Mouse (Mus musculus) intestine, postnatal 0 days (tissue): ENCODE results near the gene Prune2. TPM values are rescaled to one million over a fixed set of nuclear protein-coding genes. Genes with fewer than 3 reads are reported as not detected.

Experiments used
- ATAC-seq: fragments of 200-750 bp; cut with Nextera tagmentation; 2 replicates; pipeline ENCODE4 v1.8.0; 2017; ENCODE audit warnings: mild to moderate bottlenecking, moderate TSS enrichment, moderate library complexity
- H3K27ac ChIP-seq: fragments of 300-500 bp; sonication (generic); 2 replicates; pipeline ENCODE4 v1.5.1; 2014; ENCODE audit warnings: mild to moderate bottlenecking, low read depth, low read length, moderate library complexity
- H3K27me3 ChIP-seq: fragments of 300-500 bp; sonication (generic); replicated peaks from 2 replicates; pipeline ENCODE4 v1.6.1; 2014; ENCODE audit warnings: low read length, mixed read lengths; ENCODE audit not compliant: control insufficient read depth, insufficient read depth
- H3K36me3 ChIP-seq: fragments of 300-500 bp; sonication (generic); 2 replicates; pipeline ENCODE4 v1.6.1; 2014; ENCODE audit warnings: mild to moderate bottlenecking, moderate library complexity; ENCODE audit not compliant: control insufficient read depth, insufficient read depth
- H3K4me1 ChIP-seq: fragments of 300-500 bp; sonication (generic); replicated peaks from 2 replicates; pipeline ENCODE4 v1.6.1; 2014; ENCODE audit warnings: antibody characterized with exemption, low read length, mixed read lengths; ENCODE audit not compliant: control insufficient read depth, insufficient read depth
- H3K4me2 ChIP-seq: fragments of 300-500 bp; sonication (generic); replicated peaks from 2 replicates; pipeline ENCODE4 v1.6.1; 2014; ENCODE audit warnings: low read depth, mild to moderate bottlenecking, moderate library complexity
- H3K4me3 ChIP-seq: fragments of 300-500 bp; sonication (generic); 2 replicates; pipeline ENCODE4 v1.5.1; 2014; ENCODE audit warnings: low read depth, low read length
- H3K9ac ChIP-seq: fragments of 300-500 bp; sonication (generic); 2 replicates; pipeline ENCODE4 v1.6.1; 2014; ENCODE audit warnings: mild to moderate bottlenecking, low read depth, low read length
- H3K9me3 ChIP-seq: fragments of 300-500 bp; sonication (generic); 2 replicates; pipeline ENCODE4 v1.6.1; 2016; ENCODE audit warnings: mixed run types; ENCODE audit not compliant: control insufficient read depth
- CTCF ChIP-seq: sonication (generic); IDR thresholded peaks from 2 replicates; pipeline ENCODE4 v1.5.1; 2016; ENCODE audit warnings: low read depth, mild to moderate bottlenecking, control low read depth, antibody characterized with exemption, moderate library complexity
- WGBS: fragments of 180-500 bp; shearing (Covaris S2); extraction: QIAGEN DNeasy Blood & Tissue Kit; methylation state at CpG from one replicate; pipeline ENCODE4 v1.1.7; 2014; 5-methylcytosine and 5-hydroxymethylcytosine counted together
- polyA plus RNA-seq: library from polyadenylated mRNA; unstranded; fragments of >200 nt; fragmentation: Nextera tagmentation; extraction: Ambion mirVana; gene quantifications from 2 replicates; pipeline ENCODE4 v1.2.1, GENCODE M21; 2015

The Prune2 gene
- polyA plus RNA-seq, 1 experiment from 2014 or later: 1.1 TPM

DNA sequence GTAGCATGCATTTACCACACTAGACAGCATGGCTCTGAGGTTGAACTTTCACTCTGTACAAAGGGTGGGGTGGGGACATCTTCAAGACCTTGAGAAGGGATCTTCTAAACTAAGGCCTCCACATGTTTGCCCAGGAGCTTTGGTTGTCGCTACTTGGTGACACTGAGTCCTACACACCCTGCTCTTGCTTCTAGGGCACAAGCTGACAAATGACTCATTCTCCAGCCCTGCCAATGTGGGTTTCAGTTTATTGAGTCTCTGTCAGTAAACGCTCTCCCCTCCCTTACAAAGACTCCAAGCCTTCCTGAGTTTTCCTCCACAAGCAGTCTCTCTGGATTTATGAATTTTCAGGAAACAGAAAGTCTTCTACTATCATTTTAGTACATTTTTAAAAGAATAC, 307.3 kb downstream of the Prune2 start:
- TF ChIP-seq CTCF: no peak
- no peak overlapping the region for H3K4me3 ChIP-seq
- no peak overlapping the region for H3K4me2 ChIP-seq
- H3K36me3 ChIP-seq: no peaks in the 10 kb centered on the region
- no peak for ATAC-seq
- whole genome bisulfite sequencing: 79% methylated on average over 2 of the region's 2 CpGs
- H3K9ac ChIP-seq: no peak overlapping the region
- no peaks in the 10 kb centered on the region for H3K27me3 ChIP-seq
- no peak overlapping the region for H3K27ac ChIP-seq
- H3K4me1 ChIP-seq: no peaks in the 10 kb centered on the region
- H3K9me3 ChIP-seq: no peaks in the 10 kb centered on the region

DNA sequence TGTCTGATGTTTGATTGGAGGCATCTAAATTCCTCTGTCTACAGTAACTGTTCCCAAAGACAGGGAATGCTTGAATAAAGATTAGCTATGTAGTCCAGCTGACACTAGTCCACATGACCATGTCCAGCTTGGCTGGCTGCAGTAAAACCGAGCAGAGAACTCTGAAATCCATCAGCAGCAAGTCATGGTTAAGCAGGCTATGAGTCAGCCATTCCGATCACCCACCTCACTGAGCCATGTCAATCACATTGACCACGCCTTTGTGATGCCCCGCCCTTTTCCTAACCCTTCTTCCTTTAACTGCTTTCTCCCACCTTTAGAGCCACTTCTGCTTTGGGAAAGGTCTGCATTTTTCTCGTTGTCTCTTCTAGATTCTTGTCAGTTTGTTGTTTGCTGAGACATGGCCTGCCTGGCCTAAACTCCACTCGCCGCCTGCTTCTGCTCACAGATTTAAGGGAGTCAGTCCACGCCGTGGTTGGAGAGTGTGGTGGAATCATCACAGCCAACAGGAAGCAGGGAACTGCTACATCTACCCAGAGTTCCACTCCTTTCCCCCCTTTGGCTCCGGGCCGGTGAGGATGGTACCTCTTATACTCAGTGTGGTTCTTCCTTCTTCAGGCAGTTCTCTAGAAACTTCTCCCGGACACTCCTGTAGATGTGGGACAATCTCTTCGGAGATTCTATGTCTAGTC, 307.9 kb downstream of the Prune2 start:
- H3K27ac ChIP-seq: no peak overlapping the region
- H3K4me2 ChIP-seq: no peak overlapping the region
- 84% methylated on average over 13 of the region's 13 CpGs for WGBS
- no peak for TF ChIP-seq CTCF
- no peaks in the 10 kb centered on the region for H3K9me3 ChIP-seq
- no peaks in the 10 kb centered on the region for H3K4me1 ChIP-seq
- no peak overlapping the region for H3K9ac ChIP-seq
- no peak overlapping the region for H3K4me3 ChIP-seq
- no peaks in the 10 kb centered on the region for H3K36me3 ChIP-seq
- ATAC-seq: no peak
- H3K27me3 ChIP-seq: no peaks in the 10 kb centered on the region

DNA sequence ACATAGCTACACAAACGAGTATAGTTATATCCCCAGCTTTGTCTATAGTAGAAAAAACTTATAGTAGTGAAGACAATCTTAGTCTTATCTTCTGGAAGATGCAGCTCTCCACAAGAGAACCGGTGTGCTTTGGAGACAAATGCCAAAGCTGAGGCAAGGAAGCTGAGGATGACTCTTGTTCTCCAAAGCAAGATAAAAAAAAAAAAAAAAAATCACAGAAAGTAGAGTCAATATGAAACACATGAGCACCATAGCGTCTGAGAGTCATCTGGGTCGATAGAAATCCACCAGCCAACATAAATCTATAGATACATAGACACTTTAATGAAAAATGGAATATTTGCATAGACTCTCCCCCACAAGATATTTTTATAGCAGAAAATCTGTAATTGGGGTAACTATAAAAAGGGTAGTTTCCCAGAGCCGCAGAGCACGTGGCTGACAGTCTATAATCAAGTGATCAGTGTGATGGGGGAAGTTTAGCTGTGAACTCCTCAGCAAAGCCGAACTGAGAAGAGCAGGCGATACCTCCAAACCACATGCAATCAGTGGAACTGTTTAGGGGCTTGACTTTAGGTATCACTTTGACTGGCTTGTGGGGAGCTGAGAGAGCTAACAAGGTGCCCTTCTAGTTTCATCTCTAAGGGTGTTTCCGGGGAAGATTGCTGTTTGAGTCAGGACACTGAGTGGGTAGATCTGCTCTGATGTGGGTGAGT, 308.7 kb downstream of the Prune2 start:
- TF ChIP-seq CTCF: no peak

DNA sequence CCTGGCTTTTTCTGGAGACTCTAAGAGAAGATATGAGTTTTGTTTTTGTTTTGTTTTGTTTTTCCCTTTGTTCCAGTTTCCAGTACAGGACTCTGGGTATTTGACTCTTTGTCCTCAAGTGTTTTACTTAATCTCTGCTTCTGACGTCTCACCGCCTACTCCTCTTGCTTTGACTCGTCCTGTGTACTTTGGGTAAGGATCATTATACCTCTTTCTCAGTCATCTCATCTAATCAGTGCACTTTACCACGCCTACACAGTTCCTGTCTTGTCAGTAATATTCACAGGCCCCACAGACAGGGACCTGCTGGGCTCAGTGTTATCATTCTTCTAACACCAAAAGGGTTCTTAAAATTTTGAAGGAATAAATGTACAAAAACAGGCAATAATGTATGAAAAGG, 312.8 kb downstream of the Prune2 start:
- ATAC-seq: no peak
- Histone ChIP-seq H3K4me3 (no peak overlapping the region), H3K9ac (no peak overlapping the region), H3K4me1 (no peaks in the 10 kb centered on the region), H3K9me3 (no peaks in the 10 kb centered on the region), H3K4me2 (no peak overlapping the region), H3K27me3 (no peaks in the 10 kb centered on the region), H3K36me3 (no peaks in the 10 kb centered on the region), H3K27ac (no peak overlapping the region)
- 69% methylated on average over 4 of the region's 4 CpGs for WGBS
- TF ChIP-seq CTCF: no peak

More for the DNA sequence above, 308.7 kb downstream of the Prune2 start:
- Histone ChIP-seq H3K4me3 (no peak overlapping the region), H3K27ac (no peak overlapping the region), H3K4me1 (no peaks in the 10 kb centered on the region), H3K9me3 (no peaks in the 10 kb centered on the region), H3K27me3 (no peaks in the 10 kb centered on the region), H3K9ac (no peak overlapping the region), H3K4me2 (no peak overlapping the region), H3K36me3 (no peaks in the 10 kb centered on the region)
- no peak for ATAC-seq
- WGBS: 87% methylated on average over 9 of the region's 9 CpGs

DNA sequence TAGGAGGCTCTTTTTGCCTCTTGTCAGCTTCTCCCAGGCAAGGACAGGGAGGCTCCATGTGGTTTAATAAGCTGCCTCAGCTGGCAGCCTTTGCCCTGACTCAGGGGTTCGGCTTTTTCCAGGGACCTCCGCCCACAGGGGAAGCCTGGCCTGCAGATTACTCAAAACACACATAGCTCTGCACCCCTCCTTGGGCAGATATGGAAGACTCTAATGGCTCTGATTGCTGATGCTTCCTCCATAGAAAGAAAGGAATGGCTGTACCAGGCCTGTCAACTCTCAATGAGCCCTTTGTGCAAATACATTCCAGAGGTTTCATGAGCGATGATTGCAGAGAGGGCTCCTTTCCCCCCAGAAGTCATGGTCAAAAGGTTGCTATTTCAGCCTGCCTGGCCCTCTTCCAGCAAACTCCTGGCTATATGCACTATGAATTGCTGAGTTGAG, 315.3 kb downstream of the Prune2 start:
- Histone ChIP-seq H3K4me1 (no peaks in the 10 kb centered on the region), H3K4me2 (no peak overlapping the region), H3K4me3 (no peak overlapping the region), H3K36me3 (no peaks in the 10 kb centered on the region), H3K9ac (no peak overlapping the region), H3K27ac (no peak overlapping the region), H3K27me3 (no peaks in the 10 kb centered on the region), H3K9me3 (no peaks in the 10 kb centered on the region)
- 32% methylated on average over 3 of the region's 3 CpGs for WGBS
- TF ChIP-seq CTCF: no peak
- ATAC-seq: no peak

DNA sequence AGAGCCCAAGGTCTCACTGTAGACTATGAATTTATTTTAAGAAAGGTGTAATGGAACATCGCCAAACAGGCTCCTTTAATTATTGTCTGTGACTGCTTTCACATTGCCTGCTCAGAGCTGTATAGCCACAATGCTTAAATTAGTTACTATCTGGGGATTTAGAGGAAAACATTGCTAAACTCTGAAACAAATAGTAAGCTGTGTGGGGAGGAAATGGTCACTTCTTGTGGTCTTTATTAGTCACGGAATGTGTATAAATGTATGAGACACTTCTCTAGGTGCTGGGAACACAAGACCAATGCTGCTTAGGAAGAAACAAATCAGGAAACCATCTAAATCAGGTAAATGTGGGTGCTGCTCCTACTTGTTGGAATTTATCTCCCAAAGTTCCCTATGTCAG, 317.1 kb downstream of the Prune2 start:
- H3K4me3 ChIP-seq: no peak overlapping the region
- H3K9me3 ChIP-seq: no peaks in the 10 kb centered on the region
- WGBS: 78% methylated on average over 2 of the region's 2 CpGs
- no peaks in the 10 kb centered on the region for H3K36me3 ChIP-seq
- no peaks in the 10 kb centered on the region for H3K4me1 ChIP-seq
- no peak for ATAC-seq
- H3K27ac ChIP-seq: no peak overlapping the region
- no peak overlapping the region for H3K4me2 ChIP-seq
- no peak overlapping the region for H3K9ac ChIP-seq
- no peaks in the 10 kb centered on the region for H3K27me3 ChIP-seq
- no peak for TF ChIP-seq CTCF

Other genes with a start within 250 kb of the Prune2 start
- 6.3 and 6.9 TPM in 2 replicates for gene Vps13a, start 175.2 kb upstream of the Prune2 start, polyA plus RNA-seq
- gene Foxb2, start 82.3 kb upstream of the Prune2 start, polyA plus RNA-seq: not detected in 2 replicates